Mouse (Mus musculus) lung, postnatal 36 days (tissue): ENCODE measurements around the gene Tas2r113.
"Not testable (repeated sequence)": the region's sequence is repeated elsewhere in the genome, so short reads cannot be mapped to it uniquely, and the experiment has no call there.

Experiments used
- DNase-seq: peaks from one replicate; pipeline ENCODE4 v3.0.0; 2022; ENCODE audit warnings: mixed read lengths

Gene Tas2r113

DNA sequence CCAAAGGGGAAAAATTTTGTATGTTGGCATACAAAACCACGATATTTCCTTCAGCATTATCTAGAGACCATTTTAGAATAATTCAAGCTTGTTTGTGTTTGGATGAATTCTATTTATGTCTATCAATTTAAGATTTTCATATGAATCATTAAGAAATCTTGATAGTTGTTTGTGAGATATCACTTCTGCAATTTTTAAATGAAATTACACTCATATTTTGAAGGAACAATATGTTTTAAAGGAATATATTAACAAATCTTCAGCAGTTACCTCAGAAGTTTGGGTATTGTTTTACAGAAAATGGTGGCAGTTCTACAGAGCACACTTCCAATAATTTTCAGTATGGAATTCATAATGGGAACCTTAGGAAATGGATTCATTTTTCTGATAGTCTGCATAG lies at the start of gene Tas2r113:
Gene Tas2r113 (plus strand): TSS at position 301 of the 400 bp plus-strand sequence.
- no peak for DNase-seq

- DNase-seq = no peak
These were observed 46.0 kb upstream of the Tas2r113 start, which contains the start of gene Tas2r123 for GRCm38 (mm10) chr6:132846842-132847241. TSS of gene Tas2r123 (plus strand) at chr6:132847142.

DNA sequence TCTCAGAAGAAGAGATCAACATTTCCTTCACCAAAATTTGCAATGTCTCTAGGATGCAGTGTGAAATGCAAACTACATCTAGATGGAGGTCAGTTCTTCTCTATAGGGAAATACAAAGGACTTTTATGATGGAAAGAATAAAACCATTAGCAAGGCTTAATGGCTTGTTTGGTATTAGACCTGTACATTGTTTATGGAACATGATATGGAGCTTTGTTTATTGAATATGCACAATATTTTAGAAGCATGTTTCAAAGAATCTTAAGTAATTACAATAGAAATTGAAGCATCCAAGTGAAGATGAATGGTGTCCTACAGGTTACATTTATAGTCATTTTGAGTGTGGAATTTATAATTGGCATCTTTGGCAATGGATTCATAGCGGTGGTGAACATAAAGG lies 37.7 kb upstream of the Tas2r113 start, which contains the start of gene Tas2r116:
Gene Tas2r116 (plus strand): TSS at position 301 of the 400 bp plus-strand sequence.
- no peak for DNase-seq

DNA sequence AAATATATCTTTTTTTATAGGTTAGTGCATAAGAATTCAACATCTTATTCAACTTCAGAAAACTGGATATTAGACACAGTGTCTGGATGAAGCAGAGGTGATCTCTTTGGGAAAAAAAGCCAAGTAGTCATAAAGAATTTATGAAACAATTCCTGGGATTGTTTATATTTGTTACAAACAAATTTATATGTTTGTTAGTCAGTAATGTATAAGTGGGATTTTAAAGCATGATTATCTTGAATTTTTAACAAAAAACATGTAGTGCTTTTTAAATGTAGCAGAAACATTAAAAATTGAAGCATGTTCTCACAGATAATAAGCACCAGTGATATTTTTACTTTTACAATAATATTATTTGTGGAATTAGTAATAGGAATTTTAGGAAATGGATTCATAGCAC lies 25.1 kb upstream of the Tas2r113 start, which contains the start of gene Tas2r110:
Gene Tas2r110 (plus strand): TSS at position 301 of the 400 bp plus-strand sequence.
- DNase-seq = no peak

- no peak for DNase-seq
These were observed 16.5 kb downstream of the Tas2r113 start, which contains the start of gene Tas2r125 for GRCm38 (mm10) chr6:132909351-132909750. TSS of gene Tas2r125 (plus strand) at chr6:132909651.

- DNase-seq = not testable (repeated sequence)
These were observed 48.6 kb downstream of the Tas2r113 start for GRCm38 (mm10) chr6:132941376-132941775.
